Mouse (Mus musculus) heart, postnatal 36 days (tissue): ENCODE measurements around the gene Tbxa2r. TPM values are rescaled to one million over a fixed set of nuclear protein-coding genes. Genes with fewer than 3 reads are reported as not detected.

Source experiments
- DNase-seq, 2 experiments: peaks; one replicate each; pipeline ENCODE4 v3.0.0; 2021 to 2022
- intact Hi-C: fragments of 180-260 bp; cut with DNase I; formaldehyde crosslinking; loops from one replicate; pipeline ENCODE4 v1.15.1; 2025
- total RNA-seq, 2 experiments: library from RNA; stranded (reverse); gene quantifications; 2 replicates each; pipeline ENCODE4 v1.2.3; 2021

Gene Tbxa2r
- total RNA-seq, 2 experiments from 2014 or later, result 5.0 to 5.4 TPM

DNA sequence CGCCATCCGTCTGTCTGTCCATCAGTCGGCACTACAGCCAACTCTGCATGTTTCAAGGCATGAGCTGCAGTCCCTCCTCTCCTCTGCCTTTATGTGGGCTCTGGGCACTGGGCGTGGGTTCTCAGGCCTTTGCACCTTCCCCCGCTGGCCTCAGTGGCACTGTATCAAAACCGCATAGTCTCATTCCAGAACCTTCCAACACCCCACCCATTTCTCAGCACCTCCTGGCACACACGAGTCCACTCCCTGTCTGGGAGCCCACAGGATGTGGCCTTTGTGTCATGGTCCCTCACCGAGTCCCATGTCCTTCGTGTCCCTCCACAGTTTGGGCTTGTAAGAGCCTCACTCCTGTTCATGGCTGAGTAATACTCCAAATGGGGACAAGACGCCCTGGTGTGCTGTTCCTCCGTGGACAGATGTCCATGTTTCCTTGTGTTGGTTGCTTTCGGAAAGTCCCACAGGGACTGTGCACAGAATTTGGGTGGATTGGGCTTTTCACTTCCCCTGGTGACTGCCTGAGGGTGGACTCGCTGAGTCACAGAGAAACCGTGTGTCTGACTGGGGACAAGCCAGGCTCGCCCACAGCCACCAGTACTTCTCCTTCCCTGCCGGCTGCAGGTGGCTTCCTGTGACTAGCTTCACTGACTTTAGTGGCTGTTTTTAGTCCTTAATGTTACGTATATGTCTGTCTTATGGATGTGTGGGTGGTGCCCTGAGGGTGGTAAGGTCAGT is 30.0 kb upstream of the Tbxa2r start:
- intact Hi-C loops, result no loop called here
- no peak for DNase-seq

- no peak for DNase-seq
- intact Hi-C loops, result no loop called here
Measured at GRCm38 (mm10) chr10:81299585-81300351, 28.8 kb upstream of the Tbxa2r start.

- intact Hi-C loops, result no loop called here
- no peak for DNase-seq
Measured at GRCm38 (mm10) chr10:81300352-81300907, 28.1 kb upstream of the Tbxa2r start.

DNA sequence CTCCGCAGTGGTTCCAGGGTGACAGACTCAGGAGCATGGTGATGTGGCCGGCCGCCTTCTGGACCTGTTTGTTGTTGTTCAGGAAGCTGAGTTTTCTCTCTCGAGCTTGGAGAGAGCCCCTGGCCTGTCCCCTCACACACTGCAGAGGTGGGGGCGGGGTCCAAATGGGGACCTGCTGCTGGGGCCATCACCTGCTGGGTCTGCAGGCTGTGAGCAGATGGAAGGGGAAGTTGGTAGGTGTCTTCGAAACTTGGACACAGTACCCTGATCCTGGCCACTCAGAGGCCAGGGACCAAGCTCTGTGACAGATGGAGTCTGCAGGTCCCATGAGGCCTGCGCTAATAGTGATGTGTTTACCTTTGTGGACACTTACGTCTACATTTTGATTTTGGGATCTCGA is 27.2 kb upstream of the Tbxa2r start:
- DNase-seq, result no peak

DNA sequence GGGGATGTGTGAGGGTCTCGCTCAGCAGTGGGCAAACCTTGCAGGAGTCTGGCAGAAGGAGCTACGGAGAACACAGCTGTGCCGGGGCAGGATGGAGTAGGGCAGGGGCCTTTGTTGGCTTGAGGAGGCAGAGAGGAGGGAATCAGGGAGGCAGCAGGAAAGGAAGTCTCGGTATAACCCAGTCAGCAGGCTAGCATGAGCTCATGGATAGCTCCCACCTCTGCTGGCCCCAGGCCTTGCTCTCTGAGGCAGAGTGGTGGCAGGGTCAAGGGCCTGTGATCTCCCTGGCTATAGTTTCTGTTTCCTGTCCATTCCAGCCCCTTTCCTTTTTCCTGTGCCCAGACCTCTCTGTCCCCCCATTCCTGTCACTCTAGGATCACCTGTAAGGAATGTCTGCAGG is 26.2 kb upstream of the Tbxa2r start:
- DNase-seq, result no peak
- intact Hi-C loops, result no loop called here

More for the DNA sequence above, 27.2 kb upstream of the Tbxa2r start:
- intact Hi-C loops, result no loop called here

DNA sequence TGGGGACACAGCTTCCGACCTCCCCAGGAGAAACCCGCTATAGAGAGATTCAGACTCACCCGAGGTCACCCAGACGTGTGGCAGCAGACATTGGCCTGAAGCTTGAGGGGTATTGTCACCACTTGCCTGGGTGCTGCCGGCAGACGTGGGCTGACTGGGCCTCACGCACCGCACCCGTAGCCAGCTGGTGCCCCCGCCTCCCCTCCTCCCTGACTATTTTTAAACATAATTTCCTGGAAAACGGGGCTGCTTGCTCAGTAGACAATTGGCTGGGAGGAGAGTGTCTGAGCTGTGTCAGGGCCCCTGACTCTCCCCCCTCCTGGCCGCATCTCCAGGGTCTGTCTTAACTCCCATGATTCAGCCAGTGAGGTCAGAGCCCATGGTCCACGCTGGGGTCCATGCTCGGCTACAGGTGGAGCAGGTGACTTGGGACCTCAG is 25.7 kb upstream of the Tbxa2r start:
- no peak for DNase-seq

GRCm38 (mm10) chr10:81303258-81303657 is 25.3 kb upstream of the Tbxa2r start:
- intact Hi-C loops, result no loop called here
- no peak for DNase-seq

More for the DNA sequence above, 25.7 kb upstream of the Tbxa2r start:
- intact Hi-C loops, result no loop called here

- no peak for DNase-seq
- intact Hi-C loops, result no loop called here
Measured at GRCm38 (mm10) chr10:81303761-81304160, 24.8 kb upstream of the Tbxa2r start.

DNA sequence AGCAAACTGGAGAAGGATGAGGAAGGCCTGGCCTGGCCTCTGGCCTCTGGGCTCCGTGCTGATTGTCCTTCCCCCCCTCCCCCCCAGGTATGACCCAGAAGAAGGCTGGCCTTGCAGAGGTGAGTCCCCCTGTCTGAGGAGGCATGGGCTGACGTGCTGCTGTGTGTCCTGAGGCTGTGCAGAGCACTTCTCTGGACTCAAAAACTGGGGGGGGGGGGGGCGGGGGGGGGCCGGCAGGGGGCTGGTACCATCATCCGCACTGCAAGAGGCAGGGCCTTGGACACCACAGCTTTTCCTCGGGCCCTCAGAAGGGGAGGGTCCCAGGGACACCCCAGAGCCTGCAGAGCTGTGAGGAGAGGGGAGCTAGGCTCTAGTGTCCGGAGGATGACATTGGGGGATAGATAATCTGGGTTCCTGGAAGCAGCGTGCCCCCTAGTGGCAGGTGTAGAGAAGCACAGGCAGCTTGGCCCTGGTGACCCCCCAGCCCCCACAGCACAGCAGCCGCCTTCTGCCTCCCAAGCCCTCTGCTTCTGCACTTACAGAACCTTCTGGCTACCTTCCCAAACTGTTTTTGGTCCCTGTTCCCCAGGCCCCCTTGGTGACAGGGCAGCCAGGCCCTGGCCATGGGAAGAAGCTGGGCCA is 23.8 kb upstream of the Tbxa2r start:
- peak; percentile 67 for DNase-seq
- intact Hi-C loops, result loop anchor here (1.0 kb wide), 1 partner anchor 15 kb away; no protein-coding TSS in a partner anchor

GRCm38 (mm10) chr10:81305663-81306062 is 22.9 kb upstream of the Tbxa2r start:
- intact Hi-C loops, result loop anchor here (1.0 kb wide), 1 partner anchor 16 kb away; no protein-coding TSS in a partner anchor
- no peak for DNase-seq

DNA sequence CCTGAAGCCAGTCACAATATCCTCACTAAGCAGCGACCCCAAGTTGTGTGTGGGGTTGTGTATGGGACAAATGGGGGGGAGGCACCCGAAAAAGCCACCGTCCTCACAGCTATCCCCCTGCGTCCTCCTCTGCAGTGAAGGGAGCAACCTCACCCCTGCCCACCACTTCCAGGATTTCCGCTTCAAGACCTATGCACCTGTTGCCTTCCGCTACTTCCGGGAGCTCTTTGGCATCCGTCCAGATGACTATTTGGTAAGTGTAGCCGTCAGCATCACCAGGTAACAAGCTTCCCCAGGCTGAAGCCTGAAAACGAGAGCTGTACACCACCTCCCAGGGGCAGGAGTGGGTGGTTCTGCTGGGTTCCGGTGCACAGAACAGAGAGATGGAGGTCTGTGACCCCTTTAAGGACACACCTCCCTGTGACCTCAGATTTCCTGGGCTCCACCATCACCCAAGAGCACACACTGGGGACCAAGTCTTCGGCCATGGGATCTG is 22.3 kb upstream of the Tbxa2r start:
- intact Hi-C loops, result no loop called here
- no peak for DNase-seq

DNA sequence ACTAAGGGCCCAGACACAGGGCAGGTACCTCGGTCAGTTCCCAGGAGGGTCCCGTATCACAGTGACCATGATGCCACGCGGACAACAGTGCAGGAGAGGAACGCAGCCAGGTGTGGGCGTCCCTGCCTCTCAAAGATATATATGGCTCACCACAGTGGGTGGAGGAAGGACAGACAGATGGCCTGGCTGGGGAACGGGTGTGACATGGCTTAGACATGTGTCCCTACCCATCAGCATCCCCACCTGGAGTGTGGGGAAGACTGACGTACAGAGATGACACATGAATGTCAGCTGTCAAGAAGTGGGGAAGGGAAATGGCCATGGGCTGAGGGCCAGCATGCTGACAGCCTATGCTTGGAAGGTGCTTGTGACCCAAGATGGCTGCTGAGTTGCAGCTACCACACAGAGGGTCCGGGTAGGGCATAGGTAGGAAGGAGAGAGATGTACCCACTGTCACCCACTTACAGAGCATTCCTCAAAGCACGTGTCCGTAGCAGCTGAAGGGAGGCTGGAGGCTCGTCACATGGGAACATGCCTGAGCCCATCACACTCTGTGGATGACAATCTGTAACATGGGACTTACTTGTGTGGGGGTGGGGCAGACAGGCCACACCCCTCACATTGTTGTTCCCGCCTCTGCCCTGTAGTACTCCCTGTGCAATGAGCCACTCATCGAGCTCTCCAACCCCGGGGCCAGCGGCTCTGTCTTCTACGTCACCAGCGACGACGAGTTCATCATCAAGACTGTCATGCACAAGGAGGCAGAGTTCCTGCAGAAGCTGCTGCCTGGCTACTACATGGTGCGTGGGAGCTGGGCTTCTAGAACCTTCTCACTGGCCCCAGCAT is 21.5 kb upstream of the Tbxa2r start:
- no peak for DNase-seq
- intact Hi-C loops, result no loop called here

GRCm38 (mm10) chr10:81309571-81309970 is 19.0 kb upstream of the Tbxa2r start:
- intact Hi-C loops, result no loop called here
- DNase-seq, result no peak

DNA sequence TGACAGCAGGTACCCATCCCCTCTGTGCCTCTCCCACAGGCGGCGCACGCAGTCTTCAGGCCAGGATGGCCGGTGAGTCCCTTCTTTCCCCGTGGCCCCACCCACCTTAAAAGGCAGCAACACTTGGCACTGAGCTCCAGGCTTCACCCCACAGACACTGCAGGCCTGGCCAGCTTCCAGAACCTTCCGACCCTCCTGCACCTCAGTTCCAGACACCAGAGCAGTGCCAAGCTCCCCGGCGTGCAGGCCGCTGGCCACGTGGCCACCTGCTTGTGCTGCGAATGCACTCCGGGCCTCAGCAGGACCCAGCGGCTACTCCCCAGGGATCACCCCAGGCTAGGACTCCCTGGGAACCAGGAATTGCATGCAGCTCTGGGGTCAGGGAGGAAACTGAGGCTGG is 14.9 kb upstream of the Tbxa2r start:
- intact Hi-C loops, result no loop called here
- DNase-seq, result no peak

GRCm38 (mm10) chr10:81314201-81314600 is 14.3 kb upstream of the Tbxa2r start:
- intact Hi-C loops, result no loop called here
- DNase-seq, result no peak

DNA sequence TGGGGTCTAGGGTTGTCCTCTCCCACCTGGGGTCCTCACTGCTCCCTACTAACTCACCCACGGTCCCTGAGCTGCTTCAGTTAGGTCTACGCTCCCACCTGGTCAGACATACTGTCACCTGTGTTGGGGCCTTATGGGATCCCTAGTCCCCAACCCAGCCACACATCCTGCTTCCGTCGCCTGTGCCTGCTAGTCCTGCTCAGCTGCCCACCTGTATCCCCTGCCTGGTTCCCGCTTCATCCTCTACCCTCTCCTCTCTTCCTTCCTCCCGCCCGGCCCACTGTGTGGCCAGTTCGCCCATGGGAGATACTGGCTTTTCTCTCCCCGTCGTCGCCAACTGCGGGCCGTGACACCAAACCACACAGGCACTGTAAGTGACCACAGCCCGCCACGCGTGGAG is 12.9 kb upstream of the Tbxa2r start:
- intact Hi-C loops, result no loop called here
- no peak for DNase-seq

- intact Hi-C loops, result no loop called here
- DNase-seq, result no peak
Measured at GRCm38 (mm10) chr10:81316338-81317060, 12.0 kb upstream of the Tbxa2r start.

GRCm38 (mm10) chr10:81317273-81317672 is 11.3 kb upstream of the Tbxa2r start:
- intact Hi-C loops, result no loop called here
- DNase-seq, result no peak
